Mouse (Mus musculus) cortical plate, adult 2 months (tissue): ENCODE data around the gene AA986860. TPM values are rescaled to one million over a fixed set of nuclear protein-coding genes. Genes with fewer than 3 reads are reported as not detected.

ENCODE experiments used
- H3K27ac ChIP-seq: fragments of 200-500 bp; 2 replicates; pipeline ENCODE4 v1.5.1; 2012; ENCODE audit warnings: low read length, control low read depth, inconsistent platforms; ENCODE audit not compliant: insufficient read depth
- H3K4me1 ChIP-seq: fragments of 200-500 bp; 2 replicates; pipeline ENCODE4 v1.6.1; 2011; ENCODE audit warnings: low read length; ENCODE audit not compliant: control insufficient read depth, insufficient read depth
- H3K4me3 ChIP-seq: fragments of 200-500 bp; 2 replicates; pipeline ENCODE4 v1.5.1; 2011; ENCODE audit warnings: mild to moderate bottlenecking, low read length, control low read depth; ENCODE audit not compliant: insufficient read depth
- CTCF ChIP-seq: fragments of 200-500 bp; IDR thresholded peaks from 2 replicates; pipeline ENCODE4 v1.5.1; 2011; ENCODE audit warnings: mild to moderate bottlenecking, control low read depth, low read length; ENCODE audit not compliant: insufficient read depth; ENCODE audit errors: extremely low read depth
- POLR2A ChIP-seq: fragments of 200-500 bp; IDR thresholded peaks from 2 replicates; pipeline ENCODE4 v1.6.1; 2011; ENCODE audit warnings: mild to moderate bottlenecking, low read length, control low read depth; ENCODE audit not compliant: insufficient read depth; ENCODE audit errors: extremely low read depth
- polyA plus RNA-seq: library from polyadenylated mRNA; depleted of rRNA; stranded (reverse); fragments of >200 nt; gene quantifications from 2 replicates; pipeline ENCODE4 v1.2.3, GENCODE M21; 2012

AA986860 gene
- polyA plus RNA-seq, 1 experiment: 2.4 TPM

GRCm38 (mm10) chr1:130734452-130734851, 2.7 kb downstream of the AA986860 start:
- H3K4me3 ChIP-seq: no peak overlapping the region
- no peak for TF ChIP-seq CTCF
- no peak for TF ChIP-seq POLR2A
- H3K4me1 ChIP-seq: no peaks in the 10 kb centered on the region
- H3K27ac ChIP-seq: no peak overlapping the region

GRCm38 (mm10) chr1:130734852-130735251, 3.1 kb downstream of the AA986860 start:
- Histone ChIP-seq H3K4me1 (no peaks in the 10 kb centered on the region), H3K27ac (no peak overlapping the region), H3K4me3 (no peak overlapping the region)
- TF ChIP-seq CTCF (no peak), POLR2A (no peak)

GRCm38 (mm10) chr1:130737411-130737881, 5.7 kb downstream of the AA986860 start:
- Histone ChIP-seq H3K4me1 (no peaks in the 10 kb centered on the region), H3K4me3 (no peak overlapping the region), H3K27ac (no peak overlapping the region)
- TF ChIP-seq CTCF: no peak
- no peak for TF ChIP-seq POLR2A

- TF ChIP-seq POLR2A: no peak
- TF ChIP-seq CTCF: no peak
- no peaks in the 10 kb centered on the region for H3K4me1 ChIP-seq
- H3K27ac ChIP-seq: no peak overlapping the region
- no peak overlapping the region for H3K4me3 ChIP-seq
These were observed 6.1 kb downstream of the AA986860 start for GRCm38 (mm10) chr1:130737916-130738315.

GRCm38 (mm10) chr1:130738551-130739106, 6.9 kb downstream of the AA986860 start:
- H3K4me3 ChIP-seq: no peak overlapping the region
- H3K27ac ChIP-seq: no peak overlapping the region
- no peak for TF ChIP-seq CTCF
- no peak for TF ChIP-seq POLR2A
- H3K4me1 ChIP-seq: no peaks in the 10 kb centered on the region

GRCm38 (mm10) chr1:130739636-130740035, 7.9 kb downstream of the AA986860 start:
- Histone ChIP-seq H3K27ac (no peak overlapping the region), H3K4me1 (no peaks in the 10 kb centered on the region), H3K4me3 (no peak overlapping the region)
- TF ChIP-seq POLR2A: no peak
- TF ChIP-seq CTCF: no peak

GRCm38 (mm10) chr1:130740227-130740648, 8.5 kb downstream of the AA986860 start:
- no peak overlapping the region for H3K27ac ChIP-seq
- no peaks in the 10 kb centered on the region for H3K4me1 ChIP-seq
- TF ChIP-seq CTCF (no peak), POLR2A (no peak)
- no peak overlapping the region for H3K4me3 ChIP-seq

- Histone ChIP-seq H3K4me1 (no peaks in the 10 kb centered on the region), H3K4me3 (no peak overlapping the region), H3K27ac (no peak overlapping the region)
- peak; percentile 74; the same call in 1 of the 2 replicates for TF ChIP-seq POLR2A
- no peak for TF ChIP-seq CTCF
These were observed 9.3 kb downstream of the AA986860 start for GRCm38 (mm10) chr1:130740781-130741720.

GRCm38 (mm10) chr1:130742201-130742600, 10.4 kb downstream of the AA986860 start:
- no peak overlapping the region for H3K4me3 ChIP-seq
- H3K27ac ChIP-seq: no peak overlapping the region
- TF ChIP-seq POLR2A (no peak), CTCF (no peak)
- no peaks in the 10 kb centered on the region for H3K4me1 ChIP-seq
